Mouse (Mus musculus) CH12.LX (cell line): ENCODE measurements around the gene Eef2kmt. TPM values are rescaled to one million over a fixed set of nuclear protein-coding genes. Genes with fewer than 3 reads are reported as not detected.

Experiments used
- DNase-seq: peaks from one replicate; pipeline ENCODE4 v3.0.0-alpha.2; 2013; ENCODE audit errors: extremely low read depth
- H3K27ac ChIP-seq: 2 replicates; pipeline ENCODE4 v1.5.1; 2012; ENCODE audit warnings: low read depth, mild to moderate bottlenecking, control low read depth, moderate library complexity; ENCODE audit not compliant: insufficient read depth
- H3K27me3 ChIP-seq: replicated peaks from 2 replicates; pipeline ENCODE3; 2012; ENCODE audit warnings: inconsistent platforms
- H3K36me3 ChIP-seq, 2 experiments: replicated peaks in 1 of 2; 2 replicates each; pipeline versions ENCODE3 to v1.6.1; 2012; ENCODE audit warnings: inconsistent platforms in 1 of 2, low read length in 1 of 2, mild to moderate bottlenecking in 1 of 2, mixed read lengths in 1 of 2, moderate library complexity in 1 of 2; ENCODE audit not compliant: control insufficient read depth in 1 of 2, insufficient read depth in 1 of 2
- H3K4me1 ChIP-seq, 2 experiments: 2 replicates each; pipeline ENCODE4 v1.6.1; 2012; ENCODE audit warnings: inconsistent platforms in 1 of 2, moderate library complexity in 1 of 2; ENCODE audit not compliant: insufficient read depth in 2 of 2, control insufficient read depth in 1 of 2
- H3K4me2 ChIP-seq: 2 replicates; pipeline ENCODE4 v1.6.1; 2012; ENCODE audit warnings: low read depth, mild to moderate bottlenecking, control low read depth; ENCODE audit not compliant: poor library complexity, insufficient read depth, severe bottlenecking
- H3K4me3 ChIP-seq, 3 experiments: fragments of 150-350 bp in 1 of 3; sonication (generic) in 1 of 3; replicated peaks in 1 of 3; 2 replicates each; pipeline versions ENCODE3 to v1.5.1; 2011 to 2012; ENCODE audit warnings: low read depth in 2 of 3, low read length in 2 of 3, mild to moderate bottlenecking in 2 of 3, moderate library complexity in 2 of 3, control low read depth in 1 of 3, improper control_type of control experiment in 1 of 3, inconsistent platforms in 1 of 3, mixed read lengths in 1 of 3; ENCODE audit not compliant: poor library complexity in 1 of 3
- H3K79me2 ChIP-seq: replicated peaks from 2 replicates; pipeline ENCODE4 v1.6.1; 2012; ENCODE audit warnings: mild to moderate bottlenecking, moderate library complexity; ENCODE audit not compliant: control insufficient read depth, poor library complexity, insufficient read depth, severe bottlenecking; ENCODE audit errors: extremely low read depth
- H3K9ac ChIP-seq: 2 replicates; pipeline ENCODE4 v1.6.1; 2012; ENCODE audit warnings: low read depth, mild to moderate bottlenecking, control low read depth, moderate library complexity; ENCODE audit not compliant: insufficient read depth
- H3K9me3 ChIP-seq: replicated peaks from 2 replicates; pipeline ENCODE3; 2012; ENCODE audit warnings: low read length, inconsistent platforms, mixed read lengths
- BHLHE40 ChIP-seq: IDR thresholded peaks from 2 replicates; pipeline ENCODE4 v1.6.1; 2011; ENCODE audit warnings: mild to moderate bottlenecking, low read depth, low read length, improper control_type of control experiment
- CHD1 ChIP-seq: IDR thresholded peaks from 2 replicates; pipeline ENCODE4 v1.6.1; 2012; ENCODE audit warnings: low read depth, low read length, improper control_type of control experiment, inconsistent platforms
- CTCF ChIP-seq, 2 experiments: IDR thresholded peaks in 1 of 2; conservative IDR thresholded peaks in 1 of 2; 2 replicates each; pipeline ENCODE4 v1.5.1; 2011 to 2012; ENCODE audit warnings: low read depth in 2 of 2, low read length in 2 of 2, improper control_type of control experiment in 1 of 2, inconsistent platforms in 1 of 2, mild to moderate bottlenecking in 1 of 2, moderate library complexity in 1 of 2
- E2F4 ChIP-seq: IDR thresholded peaks from 2 replicates; pipeline ENCODE4 v1.6.1; 2011; ENCODE audit warnings: low read depth, low read length, improper control_type of control experiment; ENCODE audit not compliant: insufficient replicate concordance
- EP300 ChIP-seq: IDR thresholded peaks from 2 replicates; pipeline ENCODE4 v1.6.1; 2011; ENCODE audit warnings: low read length, improper control_type of control experiment
- GABPA ChIP-seq: IDR thresholded peaks from 2 replicates; pipeline ENCODE4 v1.6.1; 2012; ENCODE audit warnings: low read depth, low read length, improper control_type of control experiment, inconsistent platforms; ENCODE audit not compliant: insufficient replicate concordance
- HCFC1 ChIP-seq: IDR thresholded peaks from 2 replicates; pipeline ENCODE4 v1.6.1; 2012; ENCODE audit warnings: low read depth, mild to moderate bottlenecking, inconsistent platforms, low read length, improper control_type of control experiment
- IRF4 ChIP-seq: IDR thresholded peaks from 2 replicates; pipeline ENCODE4 v1.6.1; 2014; ENCODE audit warnings: low read depth, mild to moderate bottlenecking, inconsistent platforms, low read length, improper control_type of control experiment
- JUND ChIP-seq: conservative IDR thresholded peaks from 2 replicates; pipeline ENCODE4 v1.6.1; 2011; ENCODE audit warnings: low read depth, low read length, improper control_type of control experiment
- KAT2A ChIP-seq: IDR thresholded peaks from 2 replicates; pipeline ENCODE4 v1.6.1; 2012; ENCODE audit warnings: low read length, improper control_type of control experiment, inconsistent platforms; ENCODE audit not compliant: insufficient replicate concordance
- MAFK ChIP-seq: IDR thresholded peaks from 2 replicates; pipeline ENCODE4 v1.6.1; 2011; ENCODE audit warnings: low read length, improper control_type of control experiment; ENCODE audit not compliant: insufficient replicate concordance
- MAZ ChIP-seq: IDR thresholded peaks from 2 replicates; pipeline ENCODE4 v1.6.1; 2012; ENCODE audit warnings: low read depth, mild to moderate bottlenecking, inconsistent platforms, low read length, improper control_type of control experiment, moderate library complexity
- MEF2A ChIP-seq: IDR thresholded peaks from 2 replicates; pipeline ENCODE4 v1.6.1; 2014; ENCODE audit warnings: low read depth, mild to moderate bottlenecking, inconsistent platforms, low read length, improper control_type of control experiment, borderline replicate concordance
- MXI1 ChIP-seq: IDR thresholded peaks from 2 replicates; pipeline ENCODE4 v1.6.1; 2011; ENCODE audit warnings: mild to moderate bottlenecking, low read depth, low read length, improper control_type of control experiment
- MYC ChIP-seq: IDR thresholded peaks from 2 replicates; pipeline ENCODE4 v1.6.1; 2011; ENCODE audit warnings: low read depth, mild to moderate bottlenecking, improper control_type of control experiment, low read length
- NELFE ChIP-seq: IDR thresholded peaks from 2 replicates; pipeline ENCODE4 v1.6.1; 2011; ENCODE audit warnings: low read depth, low read length, improper control_type of control experiment
- NRF1 ChIP-seq: IDR thresholded peaks from 2 replicates; pipeline ENCODE4 v1.6.1; 2014; ENCODE audit warnings: low read depth, mild to moderate bottlenecking, inconsistent platforms, low read length, improper control_type of control experiment, moderate library complexity
- POLR2AphosphoS2 ChIP-seq: IDR thresholded peaks from 2 replicates; pipeline ENCODE4 v1.6.1; 2011; ENCODE audit warnings: low read depth, low read length, improper control_type of control experiment
- RAD21 ChIP-seq: IDR thresholded peaks from 2 replicates; pipeline ENCODE4 v1.6.1; 2011; ENCODE audit warnings: low read depth, mild to moderate bottlenecking, low read length, improper control_type of control experiment, moderate library complexity
- RCOR1 ChIP-seq: conservative IDR thresholded peaks from 2 replicates; pipeline ENCODE4 v1.6.1; 2012; ENCODE audit warnings: low read depth, mild to moderate bottlenecking, inconsistent platforms, low read length, improper control_type of control experiment
- SIN3A ChIP-seq: IDR thresholded peaks from 2 replicates; pipeline ENCODE4 v1.6.1; 2012; ENCODE audit warnings: low read length, improper control_type of control experiment, inconsistent platforms
- SMC3 ChIP-seq: IDR thresholded peaks from 2 replicates; pipeline ENCODE4 v1.6.1; 2011; ENCODE audit warnings: low read depth, low read length, improper control_type of control experiment
- TCF12 ChIP-seq: IDR thresholded peaks from 2 replicates; pipeline ENCODE4 v1.6.1; 2014; ENCODE audit warnings: low read depth, mild to moderate bottlenecking, inconsistent platforms, low read length, improper control_type of control experiment
- UBTF ChIP-seq: IDR thresholded peaks from 2 replicates; pipeline ENCODE4 v1.6.1; 2012; ENCODE audit warnings: low read depth, mild to moderate bottlenecking, inconsistent platforms, low read length, improper control_type of control experiment, moderate library complexity
- USF1 ChIP-seq: IDR thresholded peaks from 2 replicates; pipeline ENCODE4 v1.6.1; 2014; ENCODE audit warnings: low read depth, mild to moderate bottlenecking, inconsistent platforms, low read length, improper control_type of control experiment
- ZKSCAN1 ChIP-seq: IDR thresholded peaks from 2 replicates; pipeline ENCODE4 v1.6.1; 2012; ENCODE audit warnings: low read depth, inconsistent platforms, low read length, improper control_type of control experiment, borderline replicate concordance
- ZMIZ1 ChIP-seq: IDR thresholded peaks from 2 replicates; pipeline ENCODE4 v1.6.1; 2012; ENCODE audit warnings: low read depth, mild to moderate bottlenecking, inconsistent platforms, low read length, improper control_type of control experiment
- ZNF384 ChIP-seq: IDR thresholded peaks from 2 replicates; pipeline ENCODE4 v1.6.1; 2012; ENCODE audit warnings: low read depth, low read length, improper control_type of control experiment, inconsistent platforms
- dilution Hi-C: fragments of 300-500 bp; cut with MboI; formaldehyde crosslinking; loops from 2 replicates; pipeline ENCODE4 v1.14.3; 2020; ENCODE audit warnings: low sequenced_read_pairs; ENCODE audit not compliant: extremely low pct_unique_long_range_greater_than_20kb, extremely low pct_ligation_motif_present
- in situ Hi-C: fragments of 300-500 bp; cut with MboI; formaldehyde crosslinking; loops from 3 replicates; pipeline ENCODE4 v1.14.3; 2019; ENCODE audit warnings: low sequenced_read_pairs, low pct_ligation_motif_present, low pct_unique_long_range_greater_than_20kb, mixed read lengths
- polyA plus RNA-seq: library from polyadenylated mRNA; unstranded; fragments of >175 nt; gene quantifications from 2 replicates; pipeline ENCODE4 v1.2.1, GENCODE M21; 2012; ENCODE audit warnings: low read depth; ENCODE audit not compliant: insufficient read length
- total RNA-seq, 2 experiments: library from RNA; depleted of rRNA; stranded (reverse); fragments of 300-350 nt in 1 of 2; fragments of >200 nt in 1 of 2; gene quantifications; 2 replicates each; pipeline ENCODE4 v1.2.3; 2012 to 2014

Gene Eef2kmt
- total and polyA plus RNA-seq, 3 experiments = 38.5 to 41.6 (median 39.8) TPM

GRCm38 (mm10) chr16:5206051-5206450 lies 49.7 kb downstream of the Eef2kmt start:
- DNase-seq = peak; percentile 19
- H3K4me1 ChIP-seq = peaks cover 11 to 52% of the 10 kb centered on the region in 2 experiments
- in situ Hi-C loops = loop anchor here (5.0 kb wide), 1 partner anchor 36 kb away; no protein-coding TSS in a partner anchor

GRCm38 (mm10) chr16:5205431-5205970 lies 50.3 kb downstream of the Eef2kmt start:
- Histone ChIP-seq H3K36me3 (peaks cover 12 to 41% of the 10 kb centered on the region in 2 experiments), H3K79me2 (no peaks in the 10 kb centered on the region; the same call in 1 of the 2 replicates), H3K4me1 (peaks cover 11 to 50% of the 10 kb centered on the region in 2 experiments), H3K4me3 (no peak overlapping the region), H3K27ac (no peak overlapping the region), H3K9ac (no peak overlapping the region), H3K9me3 (no peaks in the 10 kb centered on the region), H3K27me3 (no peaks in the 10 kb centered on the region), H3K4me2 (no peak overlapping the region)
- dilution Hi-C loops (no loop called here), in situ Hi-C loops (loop anchor here (5.0 kb wide), 1 partner anchor 37 kb away; no protein-coding TSS in a partner anchor)
- TF ChIP-seq NRF1 (no peak), IRF4 (no peak), TCF12 (no peak), CTCF (conservative IDR thresholded peaks at IDR 0.05 in 1 of 2, IDR thresholded peaks at IDR 0.05 in 1 of 2; ENCODE audit: low read depth in 2 of 2, low read length in 2 of 2) (no peak), RAD21 (no peak), UBTF (no peak), BHLHE40 (no peak), MAFK (no peak), EP300 (no peak), SIN3A (no peak), JUND (no peak), RCOR1 (no peak), MXI1 (no peak), GABPA (no peak), MEF2A (no peak), HCFC1 (no peak), USF1 (no peak), POLR2AphosphoS2 (no peak), KAT2A (no peak), MYC (no peak)
- no peak for DNase-seq

More at GRCm38 (mm10) chr16:5206051-5206450, 49.7 kb downstream of the Eef2kmt start:
- Histone ChIP-seq H3K27me3 (no peaks in the 10 kb centered on the region), H3K79me2 (no peaks in the 10 kb centered on the region; the same call in 1 of the 2 replicates), H3K36me3 (peaks cover 7 to 36% of the 10 kb centered on the region in 2 experiments), H3K4me2 (no peak overlapping the region), H3K9me3 (no peaks in the 10 kb centered on the region), H3K4me3 (peak overlapping the region in 1 of 3 experiments; percentile 19)
- TF ChIP-seq EP300 (no peak), SIN3A (no peak), MYC (no peak), ZNF384 (no peak), KAT2A (no peak), CHD1 (no peak), IRF4 (no peak), ZKSCAN1 (no peak), ZMIZ1 (no peak), CTCF (conservative IDR thresholded peaks at IDR 0.05 in 1 of 2, IDR thresholded peaks at IDR 0.05 in 1 of 2; ENCODE audit: low read depth in 2 of 2, low read length in 2 of 2) (no peak), SMC3 (no peak), RAD21 (no peak), MAZ (no peak), TCF12 (no peak), E2F4 (no peak), NELFE (no peak)
- TF ChIP-seq, all 38 proteins: peak for 0
- no peak overlapping the region for H3K9ac ChIP-seq
- dilution Hi-C loops = no loop called here
- no peak overlapping the region for H3K27ac ChIP-seq
